Mouse (Mus musculus): ENCODE measurements at regions not wholly inside any gene's neighbourhood (a gene's known extent, or its start where the extent isn't known, plus 50 kb on each side); places are given as distances from the start of the nearest gene placed in this dataset.

DNA sequence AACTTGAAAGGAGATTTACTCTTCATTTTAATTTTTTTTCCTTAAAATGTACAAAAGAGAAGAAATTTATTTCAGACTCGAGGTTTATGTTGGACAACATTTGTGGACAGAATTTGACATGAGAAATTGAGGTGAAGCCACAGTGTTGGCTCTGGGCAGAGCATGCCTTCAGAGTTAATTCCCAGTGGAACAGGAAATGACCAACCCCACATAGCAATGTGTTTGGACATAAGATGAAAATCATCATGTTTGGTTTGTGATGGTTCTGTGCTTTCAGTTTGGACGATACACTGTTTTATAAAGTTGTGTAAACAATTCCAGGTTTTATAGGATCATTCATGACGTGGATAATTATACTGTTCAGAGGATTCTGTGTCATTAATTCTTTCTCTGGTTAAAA is 271.9 kb upstream of the Mettl25 start:
- DNase-seq: no peak

GRCm38 (mm10) chr10:106114743-106115486 is 273.7 kb upstream of the Mettl25 start:
- no peak for DNase-seq

GRCm38 (mm10) chr10:106121826-106122225 is 280.6 kb upstream of the Mettl25 start:
- DNase-seq: no peak

DNA sequence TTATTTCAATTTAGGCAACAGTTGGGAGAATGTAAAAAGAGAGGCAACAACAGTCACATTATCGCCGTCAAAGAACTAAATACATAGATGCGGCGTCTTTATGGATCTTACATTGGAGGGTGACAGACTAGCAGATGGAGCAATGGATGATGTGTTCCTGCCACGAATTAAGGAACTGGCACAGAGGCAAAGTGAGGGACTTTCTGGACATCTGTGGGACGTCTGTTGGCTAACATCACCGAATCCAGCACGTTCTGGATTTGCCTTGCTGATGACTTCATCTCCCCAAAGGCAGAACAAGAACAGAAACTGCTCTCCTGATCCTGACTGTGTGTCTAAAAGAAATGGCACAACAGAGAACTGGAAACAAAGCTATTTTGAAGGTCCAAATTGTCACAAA is 281.8 kb upstream of the Mettl25 start:
- peak; percentile 20 to 42 for DNase-seq

GRCm38 (mm10) chr10:106172131-106172530 is 298.0 kb upstream of the Ppfia2 start:
- DNase-seq: no peak

GRCm38 (mm10) chr10:106174433-106174832 is 295.7 kb upstream of the Ppfia2 start:
- no peak for DNase-seq

- no peak for DNase-seq
These were observed 290.5 kb upstream of the Ppfia2 start for GRCm38 (mm10) chr10:106179651-106180050.

DNA sequence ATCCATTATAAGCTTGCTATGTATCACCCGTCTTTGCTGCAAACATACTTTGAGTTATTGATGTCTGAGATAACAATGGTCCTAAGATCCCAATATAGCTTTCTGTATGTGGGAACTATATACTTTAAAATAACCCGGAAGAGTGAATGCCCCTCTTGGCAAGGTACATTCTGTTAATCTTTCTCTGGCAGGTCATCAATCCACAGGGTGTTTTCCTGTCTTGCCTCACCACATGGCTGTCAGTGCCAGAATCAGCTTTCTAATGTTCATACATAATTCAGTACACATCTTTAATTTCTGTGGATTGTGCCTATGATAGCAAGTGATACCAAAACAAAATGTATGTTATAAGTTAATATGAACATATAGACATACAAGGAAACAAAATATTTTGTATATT is 267.6 kb upstream of the Ppfia2 start:
- no peak for DNase-seq

GRCm38 (mm10) chr10:106224251-106224650 is 245.9 kb upstream of the Ppfia2 start:
- no peak for DNase-seq

DNA sequence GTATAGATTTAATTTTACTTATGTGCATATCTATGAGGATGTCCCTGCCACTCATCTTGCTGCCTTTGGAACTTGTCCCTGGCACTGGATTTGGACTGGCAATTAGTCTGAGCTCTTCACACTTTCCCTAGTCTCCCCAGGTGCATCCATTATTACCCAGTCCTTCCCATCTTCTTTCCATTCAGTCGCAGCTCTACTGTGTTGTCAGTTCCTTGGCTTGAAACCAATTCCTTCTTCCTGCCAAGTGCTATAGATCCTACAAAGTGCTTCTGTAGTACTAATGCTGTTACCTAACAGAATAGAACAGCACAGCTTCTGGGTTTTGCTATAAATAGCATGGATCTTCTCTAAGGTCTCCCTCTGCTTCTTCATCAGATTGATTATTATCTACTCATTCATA is 228.0 kb upstream of the Ppfia2 start:
- no peak for DNase-seq

DNA sequence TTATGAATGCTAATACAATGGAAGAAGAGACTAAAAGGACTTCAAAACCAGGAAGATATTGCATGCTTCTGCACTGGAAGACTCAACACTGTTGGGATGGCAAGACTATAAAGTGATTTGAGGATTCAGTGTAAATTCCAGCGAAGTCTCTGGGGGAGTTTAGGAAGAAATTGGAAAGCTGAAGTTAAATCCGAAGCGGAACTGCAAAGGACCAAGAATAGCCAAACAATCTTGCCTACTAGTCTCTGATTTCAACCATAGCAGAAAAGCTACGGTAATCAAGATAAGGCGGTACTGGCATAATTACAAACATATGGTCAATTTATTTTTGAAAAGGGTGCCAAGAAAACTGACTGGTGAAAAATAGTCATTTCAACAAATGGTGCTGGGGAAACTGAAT is 216.0 kb upstream of the Ppfia2 start:
- no peak for DNase-seq

DNA sequence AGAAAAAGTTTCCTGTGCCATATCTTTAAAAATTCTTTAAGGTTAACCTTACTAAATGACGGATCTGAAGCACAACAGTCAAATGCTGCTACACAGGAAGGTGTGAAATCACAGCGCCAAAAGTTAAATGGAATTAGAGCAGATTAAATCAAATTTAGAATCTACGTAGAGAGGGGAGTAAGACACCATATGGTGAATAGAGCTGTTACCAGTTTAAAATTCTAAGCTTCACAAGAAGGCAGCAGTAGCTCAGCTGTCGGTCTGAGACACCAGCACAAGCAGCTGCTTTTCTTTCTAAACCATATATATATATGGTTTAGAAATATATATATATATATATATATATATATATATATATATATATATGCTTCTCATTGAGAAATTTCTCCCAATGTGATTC is 210.3 kb upstream of the Ppfia2 start:
- DNase-seq: no peak

DNA sequence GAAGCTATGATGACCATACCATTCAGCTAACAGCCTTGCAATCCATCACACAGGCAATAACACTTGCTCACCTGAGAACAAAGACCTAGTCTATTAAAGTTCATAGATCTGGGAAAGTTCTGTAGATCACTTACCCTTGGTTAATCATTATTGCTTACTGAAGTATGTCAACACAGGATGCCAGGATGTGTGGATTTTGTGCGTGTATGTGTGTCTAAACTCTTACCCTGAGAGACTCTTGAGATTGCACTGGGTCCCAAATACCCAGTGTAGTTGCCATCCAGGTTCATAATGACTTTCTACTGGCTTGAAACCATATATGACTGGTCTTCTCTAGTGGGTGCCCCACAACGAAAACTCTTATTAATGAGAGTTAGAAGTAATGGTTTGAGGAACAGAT is 196.8 kb upstream of the Ppfia2 start:
- no peak for DNase-seq

DNA sequence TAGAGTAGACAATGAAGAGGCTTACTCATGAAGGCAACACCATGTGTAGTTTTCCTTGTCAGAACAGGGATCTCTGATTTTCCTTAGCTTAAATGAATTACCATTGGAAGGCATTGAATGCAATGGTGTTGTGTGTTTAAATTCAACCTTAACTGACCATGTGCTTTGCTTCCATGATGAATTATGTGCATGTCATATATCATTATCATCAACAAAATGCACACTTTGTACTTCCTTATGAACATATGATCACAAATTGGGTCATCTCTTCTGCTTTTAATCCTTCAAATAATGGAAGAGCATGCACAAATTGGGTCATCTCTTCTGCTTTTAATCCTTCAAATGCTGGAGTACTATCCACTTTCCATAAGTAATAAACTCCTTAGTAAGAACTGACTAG is 180.2 kb upstream of the Ppfia2 start:
- DNase-seq: no peak

- DNase-seq: no peak
These were observed 179.4 kb upstream of the Ppfia2 start for GRCm38 (mm10) chr10:106290736-106291135.

- no peak for DNase-seq
These were observed 174.6 kb upstream of the Ppfia2 start for GRCm38 (mm10) chr10:106295501-106295900.

GRCm38 (mm10) chr10:106335166-106335565 is 135.0 kb upstream of the Ppfia2 start:
- no peak for DNase-seq

DNA sequence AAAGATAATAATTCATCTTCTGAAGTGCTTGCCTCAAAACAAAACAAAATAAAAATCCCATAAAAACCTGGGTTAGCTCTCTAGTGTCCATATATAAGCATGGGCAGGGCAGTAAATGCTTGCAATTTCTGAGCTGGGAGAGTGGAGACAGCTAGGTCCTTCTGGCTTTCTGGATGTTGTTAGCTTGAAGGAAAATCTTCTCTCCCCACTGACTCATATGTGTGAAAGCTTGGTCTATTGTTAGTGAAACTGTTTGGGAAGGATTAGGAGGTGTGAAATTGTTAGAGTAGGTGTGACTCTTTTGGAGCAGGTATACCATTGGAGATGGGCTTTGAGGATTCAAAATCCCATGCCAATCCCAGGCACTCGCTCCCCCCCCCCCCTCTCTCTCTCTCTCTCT is 118.5 kb upstream of the Ppfia2 start:
- DNase-seq: no peak

- DNase-seq: no peak
These were observed 94.5 kb upstream of the Ppfia2 start for GRCm38 (mm10) chr10:106375653-106376052.

GRCm38 (mm10) chr10:106376161-106376560 is 94.0 kb upstream of the Ppfia2 start:
- no peak for DNase-seq

GRCm38 (mm10) chr10:106380628-106381027 is 89.5 kb upstream of the Ppfia2 start:
- peak; percentile 7 to 11 for DNase-seq

DNA sequence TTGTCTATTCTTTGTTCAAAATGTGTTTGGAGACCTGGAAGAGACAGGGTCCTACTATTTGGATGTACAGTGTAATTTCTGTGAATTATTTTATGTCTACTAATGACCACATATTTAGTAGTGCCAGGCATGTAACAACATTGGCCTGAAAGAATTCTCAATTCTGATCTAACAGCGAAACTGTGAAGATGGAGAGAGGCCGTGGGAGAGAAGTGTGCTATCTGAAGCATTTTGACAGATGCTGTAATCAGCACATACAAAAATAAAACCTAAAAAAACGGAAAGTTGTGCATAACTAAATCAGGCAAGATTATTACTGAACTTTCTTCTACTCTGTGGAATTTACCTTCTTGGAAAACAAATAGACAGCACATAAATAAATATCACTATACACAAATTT is 61.4 kb upstream of the Ppfia2 start:
- peak in 1 of 2 experiments; percentile 0 for DNase-seq

DNA sequence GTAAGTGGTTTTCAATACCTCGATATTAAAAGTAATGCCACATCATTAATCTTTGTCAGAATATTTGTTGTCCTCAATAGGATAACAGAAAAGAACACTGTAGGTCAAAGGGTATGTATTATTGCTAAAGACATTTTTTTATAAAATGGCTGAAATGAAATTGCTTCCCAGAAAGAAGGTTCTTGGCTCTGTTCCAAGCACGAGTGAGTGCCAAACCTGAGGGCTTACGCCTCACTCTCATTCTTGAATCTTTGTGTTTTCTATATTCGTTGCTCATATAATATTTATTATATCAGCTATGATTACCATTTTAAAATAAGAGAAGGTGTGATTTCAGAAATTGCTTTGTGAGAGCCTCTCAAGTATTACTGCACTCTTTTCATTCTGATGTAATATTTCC is 57.0 kb upstream of the Ppfia2 start:
- DNase-seq: no peak

GRCm38 (mm10) chr10:106414990-106415389 is 55.1 kb upstream of the Ppfia2 start:
- no peak for DNase-seq

DNA sequence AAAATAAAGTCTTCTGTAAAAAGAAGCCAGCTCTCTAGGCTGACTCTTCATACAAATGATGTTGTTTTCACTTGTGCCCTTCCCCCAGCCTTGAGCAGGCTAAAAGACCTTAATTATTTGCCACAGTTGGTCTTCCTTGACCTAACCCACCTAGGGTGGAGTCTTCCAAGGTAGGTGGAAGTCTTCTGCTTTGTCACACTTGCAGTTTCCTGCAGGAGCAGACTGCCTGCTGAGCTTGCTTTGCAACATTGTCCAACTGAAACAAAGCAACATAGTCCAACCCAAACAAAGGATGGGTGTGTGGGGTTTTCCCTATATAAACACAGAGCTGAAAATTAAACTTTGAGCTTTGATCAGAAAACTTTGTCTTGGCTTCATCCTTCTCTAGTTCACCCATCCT is 53.0 kb upstream of the Ppfia2 start:
- no peak for DNase-seq

Measured in layer of hippocampus, postnatal 36 days (tissue).